Mouse (Mus musculus) lung, adult 2 months (tissue): ENCODE data around the gene Gpt2. TPM values are rescaled to one million over a fixed set of nuclear protein-coding genes. Genes with fewer than 3 reads are reported as not detected.

Experiments
- DNase-seq: peaks from one replicate; pipeline ENCODE4 v3.0.0; 2022
- H3K4me1 ChIP-seq: fragments of 200-500 bp; 2 replicates; pipeline ENCODE4 v1.6.1; 2011; ENCODE audit warnings: low read length; ENCODE audit not compliant: control insufficient read depth, insufficient read depth
- H3K4me3 ChIP-seq: fragments of 200-500 bp; replicated peaks from 2 replicates; pipeline ENCODE3; 2011; ENCODE audit warnings: low read depth, mild to moderate bottlenecking, control low read depth, low read length; ENCODE audit errors: extremely low read depth
- CTCF ChIP-seq: fragments of 200-500 bp; IDR thresholded peaks from 2 replicates; pipeline ENCODE4 v1.5.1; 2011; ENCODE audit warnings: mild to moderate bottlenecking, low read length, control low read depth; ENCODE audit not compliant: insufficient read depth
- POLR2A ChIP-seq: fragments of 200-500 bp; IDR thresholded peaks from 2 replicates; pipeline ENCODE4 v1.6.1; 2011; ENCODE audit warnings: low read depth, mild to moderate bottlenecking, control low read depth, low read length, borderline replicate concordance; ENCODE audit errors: extremely low read depth
- WGBS: fragments of 180-500 bp; shearing (Covaris S2); methylation state at CpG from one replicate; pipeline ENCODE4 v1.1.7; 2018; 5-methylcytosine and 5-hydroxymethylcytosine counted together
- polyA plus RNA-seq: library from polyadenylated mRNA; depleted of rRNA; stranded (reverse); fragments of >200 nt; gene quantifications from 2 replicates; pipeline ENCODE4 v1.2.3, GENCODE M21; 2012

The Gpt2 gene
- polyA plus RNA-seq, 1 experiment = 9.6 TPM

- H3K4me1 ChIP-seq = peaks cover 7% of the 10 kb centered on the region; the same call in 1 of the 2 replicates
- no peak for TF ChIP-seq CTCF
- TF ChIP-seq POLR2A = no peak
- WGBS = 79% methylated on average over 4 of the region's 4 CpGs
- DNase-seq = no peak
- no peak overlapping the region for H3K4me3 ChIP-seq
Measured at GRCm38 (mm10) chr8:85496778-85497177, 4.4 kb downstream of the Gpt2 start.

GRCm38 (mm10) chr8:85498577-85498976, 6.2 kb downstream of the Gpt2 start:
- DNase-seq = no peak
- WGBS = 77% methylated on average over 2 of the region's 2 CpGs
- Histone ChIP-seq H3K4me1 (peaks cover 2% of the 10 kb centered on the region; the same call in 1 of the 2 replicates), H3K4me3 (no peak overlapping the region)
- TF ChIP-seq POLR2A = no peak
- TF ChIP-seq CTCF = no peak

GRCm38 (mm10) chr8:85500460-85500859, 8.1 kb downstream of the Gpt2 start:
- no peak for TF ChIP-seq POLR2A
- no peak for TF ChIP-seq CTCF
- DNase-seq = no peak
- no peak overlapping the region for H3K4me3 ChIP-seq
- H3K4me1 ChIP-seq = peaks cover 2% of the 10 kb centered on the region; the same call in 1 of the 2 replicates
- 77% methylated on average over 10 of the region's 10 CpGs for WGBS

GRCm38 (mm10) chr8:85500955-85501685, 8.7 kb downstream of the Gpt2 start:
- DNase-seq = no peak
- TF ChIP-seq POLR2A (no peak), CTCF (no peak)
- H3K4me1 ChIP-seq = peaks cover 2% of the 10 kb centered on the region; the same call in 1 of the 2 replicates
- H3K4me3 ChIP-seq = no peak overlapping the region
- WGBS = 84% methylated on average over 11 of the region's 11 CpGs

GRCm38 (mm10) chr8:85502381-85502780, 10.0 kb downstream of the Gpt2 start:
- Histone ChIP-seq H3K4me3 (no peak overlapping the region), H3K4me1 (peaks cover 2% of the 10 kb centered on the region; the same call in 1 of the 2 replicates)
- WGBS = 62% methylated on average over 2 of the region's 2 CpGs
- no peak for TF ChIP-seq CTCF
- TF ChIP-seq POLR2A = no peak
- no peak for DNase-seq

- TF ChIP-seq POLR2A = no peak
- TF ChIP-seq CTCF = no peak
- Histone ChIP-seq H3K4me3 (no peak overlapping the region), H3K4me1 (peaks cover 2% of the 10 kb centered on the region; the same call in 1 of the 2 replicates)
- DNase-seq = no peak
- WGBS = 69% methylated on average over 3 of the region's 3 CpGs
Measured at GRCm38 (mm10) chr8:85503065-85503464, 10.7 kb downstream of the Gpt2 start.

GRCm38 (mm10) chr8:85504704-85505103, 12.3 kb downstream of the Gpt2 start:
- WGBS = 92% methylated on average over 6 of the region's 6 CpGs
- DNase-seq = no peak
- Histone ChIP-seq H3K4me3 (no peak overlapping the region), H3K4me1 (no peaks in the 10 kb centered on the region)
- TF ChIP-seq POLR2A = no peak

GRCm38 (mm10) chr8:85506620-85507019, 14.2 kb downstream of the Gpt2 start:
- 89% methylated on average over 4 of the region's 4 CpGs for WGBS
- Histone ChIP-seq H3K4me1 (no peaks in the 10 kb centered on the region), H3K4me3 (no peak overlapping the region)
- TF ChIP-seq CTCF (no peak), POLR2A (no peak)
- no peak for DNase-seq

- Histone ChIP-seq H3K4me1 (no peaks in the 10 kb centered on the region), H3K4me3 (no peak overlapping the region)
- DNase-seq = no peak
- TF ChIP-seq CTCF = no peak
- TF ChIP-seq POLR2A = no peak
- 77% methylated on average over 4 of the region's 4 CpGs for WGBS
Measured at GRCm38 (mm10) chr8:85508661-85509060, 16.3 kb downstream of the Gpt2 start.

- WGBS = 79% methylated on average over 8 of the region's 8 CpGs
- H3K4me3 ChIP-seq = no peak overlapping the region
- H3K4me1 ChIP-seq = no peaks in the 10 kb centered on the region
- TF ChIP-seq POLR2A (no peak), CTCF (no peak)
- peak; percentile 15 for DNase-seq
Measured at GRCm38 (mm10) chr8:85512234-85512633, 19.9 kb downstream of the Gpt2 start.
